Mouse (Mus musculus): Measurements from ENCODE around the gene Klf7. TPM values are rescaled to one million over a fixed set of nuclear protein-coding genes. Genes with fewer than 3 reads are reported as not detected.

Gene Klf7
- total and polyA plus RNA-seq, 2 experiments from 2014 or later, result 61.5 to 154 TPM

GRCm38 (mm10) chr1:64126822-64127221 lies 4.7 kb upstream of the Klf7 start:
- H3K36me3 ChIP-seq (ENCODE audit: insufficient read depth), result no peaks in the 10 kb centered on the region
- no peak overlapping the region for H3K4me3 ChIP-seq (ENCODE audit: low read depth, low read length)
- DNase-seq (no peak), ATAC-seq (no peak)
- no peaks in the 10 kb centered on the region for H3K27me3 ChIP-seq (ENCODE audit: insufficient read depth, low read length)
- no peaks in the 10 kb centered on the region for H3K9me3 ChIP-seq (ENCODE audit: low read length)
- H3K27ac ChIP-seq (ENCODE audit: low read depth, low read length), result no peak overlapping the region
- no peak for TF ChIP-seq CTCF (IDR thresholded peaks at IDR 0.05; ENCODE audit: low read depth)
- H3K4me2 ChIP-seq (ENCODE audit: low read depth), result no peak overlapping the region
- 0 out of 2 replicates have a peak, but pooled peaks cover 5% of the 10 kb centered on the region for H3K4me1 ChIP-seq (ENCODE audit: insufficient read depth)
- 85% methylated on average over 2 of the region's 2 CpGs for WGBS
- H3K9ac ChIP-seq, result no peak overlapping the region

- 11% methylated on average over 9 of the region's 9 CpGs for WGBS
- 0 out of 2 replicates have a peak, but pooled peaks cover 9% of the 10 kb centered on the region for H3K4me1 ChIP-seq (ENCODE audit: insufficient read depth)
- peak overlapping the region; percentile 100 for H3K9ac ChIP-seq
- no peak for TF ChIP-seq CTCF (IDR thresholded peaks at IDR 0.05; ENCODE audit: low read depth)
- H3K4me2 ChIP-seq (ENCODE audit: low read depth), result peak overlapping the region; percentile 87
- DNase-seq, result no peak
- H3K4me3 ChIP-seq (ENCODE audit: low read depth, low read length), result peak overlapping the region; percentile 82
- H3K36me3 ChIP-seq (ENCODE audit: insufficient read depth), result no peaks in the 10 kb centered on the region
- ATAC-seq, result peak; percentile 0; the same call in 1 of the 2 replicates
- H3K27me3 ChIP-seq (ENCODE audit: insufficient read depth, low read length), result no peaks in the 10 kb centered on the region
- H3K9me3 ChIP-seq (ENCODE audit: low read length), result no peaks in the 10 kb centered on the region
- peak overlapping the region; percentile 100 for H3K27ac ChIP-seq (ENCODE audit: low read depth, low read length)
These were observed 366 bp upstream of the Klf7 start for GRCm38 (mm10) chr1:64122466-64122830.

- peak overlapping the region; percentile 79 for H3K4me3 ChIP-seq (ENCODE audit: low read depth, low read length)
- peak; percentile 50 for ATAC-seq
- TF ChIP-seq CTCF (IDR thresholded peaks at IDR 0.05; ENCODE audit: low read depth), result no peak; the same call in 1 of the 2 replicates
- H3K9ac ChIP-seq, result peak overlapping the region; percentile 88
- H3K4me1 ChIP-seq (ENCODE audit: insufficient read depth), result peaks cover 16% of the 10 kb centered on the region; the same call in 1 of the 2 replicates
- H3K4me2 ChIP-seq (ENCODE audit: low read depth), result peak overlapping the region; percentile 73
- no peaks in the 10 kb centered on the region for H3K36me3 ChIP-seq (ENCODE audit: insufficient read depth)
- WGBS, result under 1% methylated on average over 25 of the region's 25 CpGs
- H3K27me3 ChIP-seq (ENCODE audit: insufficient read depth, low read length), result no peaks in the 10 kb centered on the region
- H3K9me3 ChIP-seq (ENCODE audit: low read length), result no peaks in the 10 kb centered on the region
- DNase-seq, result no peak
- peak overlapping the region; percentile 100 for H3K27ac ChIP-seq (ENCODE audit: low read depth, low read length)
These were observed 1.1 kb downstream of the Klf7 start for GRCm38 (mm10) chr1:64120811-64121515.

GRCm38 (mm10) chr1:64120421-64120810 lies 1.7 kb downstream of the Klf7 start:
- under 1% methylated on average over 13 of the region's 13 CpGs for WGBS
- no peaks in the 10 kb centered on the region for H3K36me3 ChIP-seq (ENCODE audit: insufficient read depth)

GRCm38 (mm10) chr1:64119851-64120250 lies 2.2 kb downstream of the Klf7 start:
- Histone ChIP-seq H3K9me3 (ENCODE audit: low read length) (no peaks in the 10 kb centered on the region), H3K4me2 (ENCODE audit: low read depth) (peak overlapping the region; percentile 73), H3K36me3 (ENCODE audit: insufficient read depth) (no peaks in the 10 kb centered on the region), H3K27ac (ENCODE audit: low read depth, low read length) (peak overlapping the region; percentile 100), H3K27me3 (ENCODE audit: insufficient read depth, low read length) (no peaks in the 10 kb centered on the region), H3K4me3 (ENCODE audit: low read depth, low read length) (peak overlapping the region; percentile 79), H3K4me1 (ENCODE audit: insufficient read depth) (peaks cover 27% of the 10 kb centered on the region), H3K9ac (peak overlapping the region; percentile 88)
- under 1% methylated on average over 8 of the region's 8 CpGs for whole genome bisulfite sequencing
- peak; percentile 70 for DNase-seq
- ATAC-seq, result no peak
- no peak for TF ChIP-seq CTCF (IDR thresholded peaks at IDR 0.05; ENCODE audit: low read depth)

More at GRCm38 (mm10) chr1:64120421-64120810, 1.7 kb downstream of the Klf7 start:
- no peak for ATAC-seq
- no peak for TF ChIP-seq CTCF (IDR thresholded peaks at IDR 0.05; ENCODE audit: low read depth)
- Histone ChIP-seq H3K4me2 (ENCODE audit: low read depth) (peak overlapping the region; percentile 73), H3K9ac (peak overlapping the region; percentile 88), H3K4me1 (ENCODE audit: insufficient read depth) (peaks cover 21% of the 10 kb centered on the region), H3K27me3 (ENCODE audit: insufficient read depth, low read length) (no peaks in the 10 kb centered on the region), H3K27ac (ENCODE audit: low read depth, low read length) (peak overlapping the region; percentile 100), H3K4me3 (ENCODE audit: low read depth, low read length) (peak overlapping the region; percentile 79), H3K9me3 (ENCODE audit: low read length) (no peaks in the 10 kb centered on the region)
- DNase-seq, result peak; percentile 71

GRCm38 (mm10) chr1:64119358-64119794 lies 2.7 kb downstream of the Klf7 start:
- DNase-seq (peak; percentile 85), ATAC-seq (no peak)
- Histone ChIP-seq H3K9ac (peak overlapping the region; percentile 88), H3K27me3 (ENCODE audit: insufficient read depth, low read length) (no peaks in the 10 kb centered on the region), H3K4me1 (ENCODE audit: insufficient read depth) (peaks cover 31% of the 10 kb centered on the region), H3K4me3 (ENCODE audit: low read depth, low read length) (peak overlapping the region; percentile 79), H3K9me3 (ENCODE audit: low read length) (no peaks in the 10 kb centered on the region), H3K27ac (ENCODE audit: low read depth, low read length) (peak overlapping the region; percentile 100), H3K36me3 (ENCODE audit: insufficient read depth) (no peaks in the 10 kb centered on the region), H3K4me2 (ENCODE audit: low read depth) (peak overlapping the region; percentile 73)
- TF ChIP-seq CTCF (IDR thresholded peaks at IDR 0.05; ENCODE audit: low read depth), result no peak
- WGBS, result under 1% methylated on average over 7 of the region's 7 CpGs

Data from forebrain, postnatal 0 days (tissue).